Mouse (Mus musculus): ENCODE measurements at regions not wholly inside any gene's neighbourhood (a gene's known extent, or its start where the extent isn't known, plus 50 kb on each side); places are given as distances from the start of the nearest gene placed in this dataset.

DNA sequence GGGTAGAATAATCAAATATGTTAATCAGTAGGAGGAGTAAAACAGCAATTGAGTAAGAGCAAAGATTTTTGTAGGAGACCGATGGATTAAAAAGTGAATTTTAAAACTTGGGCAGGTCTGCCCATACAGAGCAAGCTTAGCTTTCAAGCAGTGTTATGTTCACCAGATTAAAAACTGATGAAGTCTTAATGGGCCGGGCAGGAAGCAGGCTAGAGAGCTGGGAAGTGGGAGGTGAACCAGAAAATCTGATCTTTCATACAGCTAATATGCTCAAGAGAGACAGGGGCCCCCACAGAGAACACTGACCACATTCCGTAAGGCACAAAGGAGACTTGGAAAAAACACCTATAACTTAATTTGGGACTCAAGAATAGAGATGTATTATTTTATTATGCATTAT, 316.4 kb upstream of the Adgrl2 start:
- DNase-seq, result no peak

DNA sequence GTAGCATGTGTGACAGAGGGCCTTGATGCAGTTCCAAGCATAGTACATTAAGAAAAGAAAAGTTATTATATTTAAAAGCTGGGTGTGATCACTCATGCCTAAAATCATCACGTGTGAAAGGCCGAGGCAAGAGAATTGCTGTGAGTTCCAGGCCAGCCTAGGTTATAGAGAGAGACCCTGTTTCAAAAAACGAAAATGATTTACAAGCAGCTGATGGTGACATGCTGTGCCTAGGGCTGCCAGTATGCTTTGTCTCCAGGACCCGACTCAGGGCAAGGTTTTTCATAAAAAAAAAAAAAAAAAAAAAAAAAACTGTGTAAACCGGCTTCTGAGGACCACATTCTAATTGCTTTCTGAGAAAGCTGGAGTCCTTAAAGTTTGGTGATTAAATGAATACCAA, 315.9 kb upstream of the Adgrl2 start:
- no peak for DNase-seq

DNA sequence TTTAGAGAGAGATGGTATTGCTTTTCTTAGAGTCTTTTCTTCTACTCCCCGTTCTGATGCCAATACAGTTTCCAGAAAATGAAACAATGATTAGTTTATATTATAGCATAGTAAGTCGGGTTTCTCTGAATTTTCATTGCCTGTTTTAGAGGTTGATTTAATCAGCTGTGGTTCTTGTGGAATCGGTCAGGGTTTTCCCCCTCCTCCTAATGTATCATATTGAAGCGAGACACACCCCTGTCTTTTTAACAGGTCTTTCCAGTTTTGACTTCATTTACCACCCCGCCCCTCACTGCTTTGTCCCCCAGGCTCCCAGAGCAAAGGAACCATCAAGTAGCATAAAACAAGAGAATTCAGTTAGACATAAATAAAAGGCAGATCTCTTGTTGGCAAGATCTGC, 315.1 kb upstream of the Adgrl2 start:
- no peak for DNase-seq

DNA sequence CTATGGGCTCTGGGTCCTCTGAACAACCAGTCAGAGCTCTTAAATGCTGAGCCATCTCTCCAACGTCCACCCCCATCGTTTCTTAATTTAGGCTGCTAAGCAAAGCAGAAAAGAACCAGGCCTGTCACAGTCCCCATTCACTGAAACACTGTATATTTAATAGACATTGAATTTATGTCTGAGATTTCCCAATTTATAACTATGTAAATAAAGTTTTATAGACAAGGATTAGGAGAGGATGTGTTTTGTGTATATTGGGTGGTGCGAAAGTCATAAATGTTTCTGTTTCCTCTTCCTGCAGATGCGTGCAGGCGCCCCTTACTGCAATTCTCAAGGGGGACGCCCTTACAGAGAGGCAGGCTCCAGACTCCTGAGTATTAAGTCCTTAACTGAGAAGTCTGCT, 314.7 kb upstream of the Adgrl2 start:
- no peak for DNase-seq

DNA sequence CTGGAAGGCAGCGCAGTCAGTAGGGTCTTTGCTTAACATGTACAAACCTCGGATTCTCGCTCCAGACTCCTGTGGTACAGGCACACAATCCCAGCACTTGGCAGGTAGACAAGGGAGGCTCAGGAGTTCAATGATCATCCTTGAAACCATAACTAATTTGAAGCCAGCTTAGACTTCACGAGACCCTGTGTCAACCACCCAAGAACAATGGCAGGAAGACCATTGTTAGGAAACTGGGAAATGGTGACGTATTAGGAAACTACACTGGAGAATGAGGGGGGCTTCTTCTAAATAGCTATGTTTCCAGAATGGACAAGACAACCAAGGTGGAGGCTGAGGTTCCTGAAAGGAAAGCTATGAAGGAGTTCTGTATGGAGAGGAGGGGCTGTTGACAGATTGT, 313.1 kb upstream of the Adgrl2 start:
- DNase-seq, result no peak

DNA sequence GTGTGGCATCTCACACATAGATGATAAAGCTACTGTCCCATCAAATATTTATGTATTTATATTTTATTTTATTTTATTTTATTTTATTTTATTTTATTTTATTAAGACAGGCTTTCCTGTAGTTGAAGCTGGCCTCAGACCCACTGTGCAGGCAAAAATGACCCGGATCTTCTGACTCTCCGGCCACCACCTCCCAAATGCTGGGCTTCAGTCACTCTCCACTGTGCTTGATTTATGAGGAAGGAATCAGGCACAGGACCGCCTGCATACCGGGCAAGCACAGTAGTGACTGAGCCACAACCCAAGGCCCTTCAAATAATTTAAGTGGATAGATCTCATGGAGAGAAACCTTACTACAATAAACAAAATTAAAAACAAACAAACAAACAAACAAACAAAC, 309.6 kb upstream of the Adgrl2 start:
- no peak for DNase-seq

DNA sequence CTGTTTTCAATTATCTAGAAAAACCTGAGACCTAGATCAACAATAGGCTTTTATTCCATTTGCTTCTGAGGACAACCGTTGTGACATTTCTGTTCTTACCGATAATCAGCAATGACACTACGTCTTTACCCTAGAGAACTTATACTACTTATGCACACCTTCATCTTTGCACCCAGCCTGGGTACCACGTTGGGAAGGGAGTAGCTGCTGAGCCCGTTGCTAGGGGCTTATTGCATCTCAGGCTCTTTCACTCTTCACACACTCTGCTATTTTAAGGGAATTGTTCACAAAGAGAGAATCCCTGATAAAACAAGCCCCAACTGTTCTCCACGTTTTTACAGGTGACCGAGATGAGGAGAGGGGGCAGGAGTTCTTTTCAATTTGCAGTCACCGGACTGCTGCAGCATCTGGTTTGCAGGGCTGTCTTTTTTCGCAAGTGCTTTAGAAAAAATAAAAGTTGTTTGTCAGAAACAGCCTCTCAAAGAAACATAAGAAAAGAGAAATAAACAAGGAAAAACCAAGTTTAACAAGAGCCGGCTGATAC, 306.1 kb upstream of the Adgrl2 start:
- DNase-seq, result no peak

DNA sequence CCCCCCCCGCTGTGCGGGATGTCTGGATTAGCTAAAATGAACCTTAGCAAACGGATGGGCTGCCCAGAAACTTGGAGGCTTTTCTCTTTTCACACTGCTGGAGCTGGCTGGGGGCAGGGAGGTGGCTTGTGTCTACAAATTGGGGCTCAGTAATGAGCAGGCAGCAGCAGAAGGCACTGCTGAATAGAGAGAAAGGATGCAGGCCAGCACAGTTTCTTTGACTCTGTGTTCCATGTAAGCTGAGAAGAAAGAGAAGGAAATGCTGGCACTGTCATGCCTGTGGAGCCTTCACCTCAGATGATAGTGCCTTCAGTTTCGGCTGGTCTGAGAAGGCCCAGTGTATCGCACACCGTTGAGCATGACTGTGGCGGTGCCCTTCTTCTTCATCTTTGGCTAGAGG, 305.6 kb upstream of the Adgrl2 start:
- peak; percentile 16 for DNase-seq

DNA sequence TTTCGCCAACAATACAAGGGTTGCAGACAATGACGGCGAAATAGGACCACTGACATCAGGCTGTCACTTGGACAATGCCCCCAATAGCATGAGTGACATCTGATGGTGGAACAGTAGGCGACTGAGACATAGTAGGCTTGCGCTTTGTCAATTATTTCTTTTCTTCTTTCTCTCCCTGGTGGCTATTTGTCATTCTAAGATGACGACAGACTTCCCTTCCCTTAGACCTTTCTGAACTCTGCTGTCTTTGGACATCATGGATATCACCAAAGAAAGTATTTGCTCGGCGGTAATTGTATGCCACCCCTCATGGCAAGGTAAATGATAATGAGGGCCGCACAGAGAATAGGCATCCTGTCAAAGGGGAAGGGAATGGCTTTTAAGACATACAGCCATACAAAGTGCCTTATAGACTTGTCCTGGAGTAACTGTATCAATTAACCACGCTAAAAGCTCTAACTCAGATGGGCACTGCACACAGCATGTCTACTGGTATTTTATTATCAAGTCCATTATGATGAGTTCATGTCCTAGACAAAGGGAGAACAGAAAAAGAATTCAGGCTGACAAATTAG, 305.0 kb upstream of the Adgrl2 start:
- no peak for DNase-seq

DNA sequence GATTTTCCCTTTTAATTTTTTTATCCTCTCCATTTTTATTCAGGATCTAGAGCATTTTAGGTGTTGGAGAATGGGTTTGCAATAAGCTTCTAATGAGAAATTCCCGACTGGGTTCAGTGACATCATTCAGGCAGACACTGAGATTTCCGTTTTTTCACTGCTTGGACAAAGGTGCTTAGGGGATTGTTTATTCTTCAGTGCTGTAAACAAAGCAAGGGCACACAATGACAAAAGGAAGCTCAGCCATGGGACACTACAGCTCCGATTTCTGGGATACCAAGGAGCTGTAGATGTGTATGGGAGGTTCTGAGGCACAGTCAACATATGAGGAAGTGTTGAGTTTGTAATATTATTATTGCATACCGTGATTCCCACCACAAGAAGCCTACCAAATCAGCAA, 304.1 kb upstream of the Adgrl2 start:
- DNase-seq, result no peak

DNA sequence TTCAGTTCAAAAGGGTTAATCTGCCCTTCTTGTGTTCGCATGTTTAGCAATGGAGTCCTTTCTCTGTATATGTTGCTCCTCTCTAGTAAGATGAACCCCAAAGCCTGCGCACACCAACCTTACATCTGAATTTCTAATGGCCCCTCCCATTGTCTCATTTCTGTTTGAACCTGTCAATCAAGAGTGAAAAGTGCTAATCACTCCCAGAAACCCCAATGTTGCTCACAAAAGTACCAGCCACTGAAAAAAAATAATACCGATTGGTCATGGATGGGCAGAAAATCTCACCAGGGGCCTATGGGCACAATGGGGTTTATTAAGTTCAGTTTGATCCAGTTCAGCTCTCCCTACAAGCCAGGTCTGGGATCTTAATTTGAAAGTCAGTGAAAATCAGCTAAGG, 302.1 kb upstream of the Adgrl2 start:
- no peak for DNase-seq

DNA sequence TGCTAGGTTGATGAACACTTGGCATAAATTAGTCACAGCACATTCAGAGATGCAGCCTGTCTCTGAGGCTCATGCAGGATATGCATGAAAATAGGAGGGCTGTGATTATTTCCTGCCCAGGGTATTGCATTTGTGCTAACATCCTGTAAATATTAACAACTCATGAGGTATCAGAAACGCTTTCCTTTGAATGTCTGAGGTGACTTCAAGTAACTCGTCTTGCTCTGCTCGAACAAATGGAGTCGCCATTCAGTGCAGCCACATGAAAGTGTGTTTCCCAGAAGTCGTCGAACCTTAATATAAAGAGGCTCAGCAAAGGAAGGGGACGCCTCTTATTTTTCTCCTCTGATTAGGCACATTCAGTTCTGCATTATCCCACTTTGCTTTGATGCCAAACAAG, 301.1 kb upstream of the Adgrl2 start:
- no peak for DNase-seq

DNA sequence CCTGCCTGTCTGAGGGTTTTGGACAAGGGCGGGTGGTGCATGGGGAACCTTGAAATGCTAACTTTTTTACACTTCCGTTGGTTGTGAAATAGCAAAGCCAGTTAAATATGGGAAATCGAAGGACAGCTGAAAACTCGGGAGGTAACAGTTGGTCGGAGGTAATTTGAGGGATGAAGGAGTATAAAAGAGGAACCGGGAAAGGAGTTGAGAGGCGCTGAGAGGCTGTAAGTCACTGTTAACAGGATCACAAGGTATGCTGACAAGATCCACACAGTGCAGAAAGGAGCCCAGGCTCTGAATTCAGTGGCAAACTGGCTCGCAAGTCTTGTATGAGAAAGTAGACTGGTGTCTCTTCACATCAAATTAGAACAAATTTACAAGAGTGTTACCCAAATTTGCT, 299.9 kb upstream of the Adgrl2 start:
- DNase-seq, result no peak

DNA sequence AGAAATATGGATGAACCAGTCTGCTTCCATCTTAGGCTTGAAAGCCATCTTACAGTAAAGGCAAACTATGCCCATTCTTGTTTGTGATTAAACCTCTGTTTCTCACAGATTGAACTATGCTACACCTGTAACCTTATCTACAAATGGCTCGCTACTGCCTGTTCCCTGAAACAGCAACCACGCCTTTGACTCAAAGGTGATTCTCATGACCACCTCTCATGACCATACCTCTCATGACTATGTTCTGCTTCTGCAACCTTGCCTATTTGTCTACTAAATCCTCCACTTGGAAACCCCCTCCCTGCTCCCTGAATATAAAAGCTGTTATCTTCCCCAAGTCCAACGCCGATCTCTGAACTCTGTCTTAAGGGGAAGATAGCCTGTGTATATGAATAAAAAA, 296.7 kb upstream of the Adgrl2 start:
- DNase-seq, result no peak

DNA sequence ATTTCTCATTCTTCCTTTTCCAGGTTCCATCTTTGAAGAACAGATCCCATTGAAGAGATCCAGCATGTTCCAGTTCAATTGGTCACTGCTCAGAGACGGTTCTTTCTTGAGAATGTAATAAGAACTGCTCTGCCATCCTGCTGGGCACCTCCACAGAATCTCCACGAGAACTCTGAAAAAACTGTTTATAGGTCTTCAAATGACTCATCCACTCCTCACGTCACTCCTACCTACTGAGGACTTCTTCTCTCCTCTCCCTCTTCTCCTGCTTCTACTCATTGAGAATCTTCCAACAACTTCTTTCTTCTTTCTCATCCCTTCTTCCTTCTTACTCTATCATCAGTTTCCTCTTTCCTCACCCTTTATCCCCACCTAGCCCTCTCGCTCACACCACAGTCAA, 294.6 kb upstream of the Adgrl2 start:
- no peak for DNase-seq

DNA sequence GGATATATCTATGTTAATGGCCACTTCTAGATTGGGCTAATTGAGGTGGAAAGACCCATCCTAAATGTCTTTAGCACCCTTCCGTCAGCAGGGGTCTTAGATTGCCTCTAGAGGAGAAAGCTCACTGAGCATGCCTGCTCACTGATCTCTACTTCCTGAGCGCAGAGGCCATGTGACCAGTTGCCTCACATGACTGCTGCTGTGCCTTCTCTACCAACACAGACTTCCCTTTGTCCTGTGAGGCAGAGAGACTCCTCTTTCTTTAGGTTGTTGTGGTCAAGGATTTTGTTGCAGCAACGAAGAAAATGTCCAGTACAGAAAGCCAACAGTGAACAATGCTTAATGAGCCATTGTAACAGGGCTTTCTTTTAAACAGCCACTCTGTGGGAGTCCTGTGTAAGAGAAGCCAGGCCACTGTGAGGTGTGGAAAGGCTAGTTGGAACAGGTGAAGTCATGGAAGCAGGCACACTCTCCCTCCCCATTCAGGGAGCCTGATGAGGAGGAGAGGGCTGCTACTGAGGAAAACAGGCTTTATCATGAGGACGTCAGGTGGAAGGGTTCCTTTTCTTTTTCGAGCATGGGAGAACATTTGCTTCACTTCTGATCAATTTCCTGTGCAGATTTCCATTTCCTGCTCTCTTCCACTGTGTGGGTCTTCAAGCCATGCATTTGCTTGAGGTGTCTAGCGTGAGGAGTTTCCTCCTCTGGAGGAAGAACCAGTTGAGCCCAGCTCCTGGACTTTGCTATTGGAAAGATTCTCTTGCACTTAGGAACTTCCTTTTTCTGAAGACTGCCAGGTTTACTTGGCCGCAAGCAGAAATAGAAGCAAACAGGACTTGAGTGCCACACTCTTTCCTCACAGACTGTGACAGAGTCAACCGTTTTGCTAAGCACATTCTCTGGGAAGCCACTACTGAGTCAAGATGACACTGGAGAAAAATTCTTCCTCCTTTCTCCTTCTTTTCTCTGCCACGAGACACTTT, 290.7 kb upstream of the Adgrl2 start:
- no peak for DNase-seq

DNA sequence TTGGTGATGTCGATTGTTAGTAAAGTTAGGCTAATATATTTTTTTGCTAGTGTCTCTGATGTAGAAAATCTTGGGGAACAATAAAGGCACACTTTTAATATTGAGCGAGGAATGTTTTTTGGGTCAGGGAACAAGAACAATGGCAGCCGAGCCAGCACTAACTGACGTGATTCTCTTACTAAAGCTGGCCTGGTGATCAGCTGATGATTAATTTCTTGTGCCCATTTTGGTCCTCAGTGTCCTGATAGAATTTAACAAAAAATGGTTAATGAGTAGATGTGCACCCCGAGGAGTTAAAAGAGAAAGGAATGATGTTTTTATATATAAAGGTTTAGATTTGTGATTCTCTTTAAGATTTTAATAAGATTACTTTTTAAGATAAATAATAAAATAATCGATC, 289.0 kb upstream of the Adgrl2 start:
- no peak for DNase-seq

DNA sequence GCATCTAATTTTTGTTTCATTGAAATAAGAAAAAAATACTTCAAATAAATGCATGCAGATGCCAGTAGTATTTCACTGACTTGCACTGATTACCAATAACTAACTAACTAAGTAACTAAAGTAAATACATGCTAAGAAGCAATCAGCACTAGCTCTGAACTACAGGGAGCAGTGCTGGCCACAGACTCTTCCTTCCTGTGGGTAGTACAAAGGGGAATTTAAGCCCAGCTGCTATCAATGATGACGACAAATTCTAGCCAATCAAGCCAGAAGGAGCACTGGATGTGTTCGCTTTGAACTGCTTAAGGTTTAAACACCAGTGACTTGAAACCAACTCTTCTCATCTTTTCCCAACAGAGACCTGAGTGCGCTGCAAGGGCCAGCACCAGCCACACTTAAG, 287.5 kb upstream of the Adgrl2 start:
- DNase-seq, result no peak

DNA sequence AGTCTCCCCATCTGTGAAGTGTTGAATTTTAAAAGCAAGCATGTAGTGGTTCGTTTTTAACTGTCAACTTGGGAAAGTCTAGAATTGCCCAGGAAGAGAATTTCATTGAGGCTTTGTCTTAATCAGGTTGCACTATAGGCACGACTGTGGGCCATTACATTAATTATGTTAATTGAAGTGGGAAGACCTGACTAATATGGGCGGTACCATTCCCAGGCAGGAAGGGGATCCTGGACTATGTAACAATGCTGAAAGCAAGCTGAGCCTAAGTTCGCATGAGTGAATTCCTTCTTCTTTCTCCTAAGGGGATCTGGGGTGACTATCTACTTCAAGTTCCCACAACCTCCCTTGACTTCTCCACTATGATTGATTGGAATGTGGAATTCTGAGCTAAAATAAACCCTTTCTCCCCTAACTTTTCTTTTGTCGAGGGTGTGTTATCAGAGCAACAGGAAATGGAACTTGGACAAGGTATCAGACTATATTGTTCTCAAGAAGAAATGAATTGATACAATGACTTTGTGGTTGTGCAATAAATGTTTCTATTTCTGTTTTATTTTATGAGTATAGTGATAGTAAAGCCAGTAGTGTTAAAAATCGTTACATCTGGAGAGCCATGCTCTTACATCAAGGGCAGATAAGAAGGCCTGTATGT, 285.2 kb upstream of the Adgrl2 start:
- DNase-seq, result no peak

DNA sequence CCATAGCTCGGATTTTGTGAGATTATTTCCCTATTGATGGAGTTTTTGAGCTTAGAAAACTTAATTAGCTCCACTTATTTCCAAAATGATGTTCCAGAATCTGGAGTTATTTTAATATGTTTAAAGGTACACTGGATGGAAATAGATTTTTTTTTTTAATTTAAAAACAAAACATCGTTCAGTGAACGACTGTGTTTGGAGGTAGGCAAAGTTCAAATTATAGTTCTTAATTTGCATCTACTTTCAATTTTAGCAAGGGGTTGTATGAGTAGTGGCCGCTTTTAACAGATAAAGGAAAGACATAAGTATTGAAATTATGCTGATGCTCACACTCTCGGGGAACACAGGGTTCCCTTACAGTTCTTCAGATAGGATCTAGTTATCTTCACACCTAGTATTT, 284.6 kb upstream of the Adgrl2 start:
- DNase-seq, result no peak

DNA sequence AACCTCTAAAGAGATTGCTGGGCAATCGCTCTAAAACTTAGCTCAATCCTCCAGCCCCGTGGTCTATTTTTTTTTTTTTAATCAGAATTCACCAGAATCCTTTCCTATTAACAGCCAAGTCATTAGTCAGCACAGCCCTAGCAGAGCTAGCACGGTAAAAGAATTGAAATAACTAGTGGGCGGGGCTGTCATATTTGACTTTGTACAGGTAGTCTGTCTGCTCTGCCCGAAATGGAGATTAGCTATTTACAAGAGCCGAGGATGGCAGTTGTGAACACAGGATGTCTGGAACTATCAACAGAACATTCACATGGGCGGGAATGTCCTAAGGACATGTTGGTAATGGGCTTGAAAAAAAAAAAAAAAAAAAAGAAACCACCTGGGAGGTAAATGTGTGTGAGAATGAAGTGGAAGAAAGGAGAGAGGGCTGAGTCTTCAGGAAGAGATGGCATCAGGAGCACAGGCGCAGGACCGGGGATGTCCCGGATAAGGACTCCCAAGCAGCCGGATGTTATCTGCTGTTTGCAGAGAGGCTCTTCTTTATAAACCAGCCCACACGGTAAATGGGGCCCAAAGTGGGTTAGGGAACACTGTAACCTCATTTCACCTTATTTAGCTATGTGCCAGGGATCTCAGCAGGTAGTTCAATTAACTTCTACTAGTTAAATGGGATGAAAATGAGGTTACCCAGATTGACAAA, 283.8 kb upstream of the Adgrl2 start:
- DNase-seq, result no peak

DNA sequence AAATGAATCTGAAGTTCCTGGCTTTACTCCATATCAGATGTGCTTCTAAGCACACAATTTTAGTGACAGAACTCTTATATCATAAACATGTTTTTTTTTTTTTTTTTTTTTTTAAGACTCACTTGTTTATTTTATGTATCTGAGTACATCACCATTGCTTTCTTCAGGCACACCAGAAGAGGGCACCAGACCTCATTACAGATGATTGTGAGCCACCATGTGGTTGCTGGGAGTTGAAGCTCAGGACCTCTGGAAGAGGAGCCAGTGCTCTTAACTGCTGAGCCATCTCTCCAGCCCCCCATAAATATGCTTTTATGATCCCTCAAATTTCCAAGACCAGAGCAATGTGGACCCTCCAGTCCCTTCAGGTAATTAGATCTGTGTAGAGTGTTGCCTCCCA, 280.1 kb upstream of the Adgrl2 start:
- DNase-seq, result no peak

DNA sequence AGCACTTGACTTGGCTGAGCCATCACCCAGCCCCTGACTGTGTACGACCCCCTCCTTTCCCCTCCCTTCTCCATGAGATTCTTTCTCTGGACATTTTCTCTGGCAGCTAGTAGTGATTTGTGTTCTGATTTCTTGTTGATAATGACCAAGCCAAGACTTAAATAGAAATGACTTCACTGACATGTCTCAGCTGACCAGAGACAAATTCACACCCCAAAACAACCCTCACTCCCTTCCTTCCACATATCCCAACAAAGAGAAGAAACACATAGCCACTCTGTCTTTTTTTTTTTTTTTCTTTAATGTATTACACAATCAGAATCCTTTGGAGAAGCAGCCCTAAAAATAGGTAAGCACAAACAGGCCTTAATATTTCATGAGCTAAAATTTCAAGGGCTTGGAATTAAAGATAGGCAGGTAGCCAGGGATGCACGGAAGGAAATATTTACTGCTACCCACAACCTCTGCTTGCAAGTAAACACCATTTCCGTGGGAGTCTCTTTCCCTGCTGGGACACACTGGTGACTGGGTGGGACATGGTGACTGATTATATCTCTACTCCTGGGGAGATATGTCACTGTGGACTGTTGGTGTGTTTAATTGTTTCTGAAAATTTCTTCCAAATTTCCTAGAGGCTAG, 272.1 kb upstream of the Adgrl2 start:
- no peak for DNase-seq

Measured in right cerebral cortex, postnatal 4 days (tissue).